Mouse (Mus musculus): ENCODE results near the gene Man1c1. TPM values are rescaled to one million over a fixed set of nuclear protein-coding genes. Genes with fewer than 3 reads are reported as not detected.

Man1c1 gene
- polyA plus RNA-seq, 1 experiment from 2014 or later: 4.5 TPM

DNA sequence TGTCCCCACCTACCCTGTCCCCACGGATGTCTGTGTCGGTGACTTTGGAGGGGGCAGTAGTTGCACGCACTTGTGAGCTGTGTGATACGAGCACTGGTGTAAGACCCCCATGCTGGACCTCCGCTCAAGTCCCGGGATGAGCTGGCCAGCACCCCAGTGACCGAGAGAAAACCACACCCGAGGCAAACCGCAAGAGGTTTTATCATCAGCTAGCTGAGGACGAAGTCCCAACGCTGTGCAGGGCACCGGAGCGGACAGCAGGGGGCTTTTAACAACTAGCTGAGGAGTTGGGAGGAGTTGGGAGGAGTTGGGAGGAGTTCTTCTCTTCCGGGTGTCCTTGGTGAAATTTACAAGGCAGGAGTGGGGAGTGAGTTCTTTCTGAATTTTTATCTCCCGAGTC, 191.3 kb downstream of the Man1c1 start:
- Histone ChIP-seq H3K4me2 (replicated peaks) (peak overlapping the region; percentile 42), H3K36me3 (no peaks in the 10 kb centered on the region), H3K27me3 (no peaks in the 10 kb centered on the region), H3K27ac (no peak overlapping the region), H3K4me1 (peaks cover 19% of the 10 kb centered on the region), H3K9me3 (no peaks in the 10 kb centered on the region), H3K4me3 (0 out of 2 replicates have a peak overlapping the region, but pooled peaks have one; percentile 13), H3K9ac (no peak overlapping the region)
- 0 out of 2 replicates have a peak, but pooled peaks have one; percentile 18 for ATAC-seq (ENCODE audit: insufficient number of reproducible peaks, insufficient read depth, low FRiP score, low TSS enrichment)
- WGBS: 33% methylated on average over 15 of the region's 15 CpGs

DNA sequence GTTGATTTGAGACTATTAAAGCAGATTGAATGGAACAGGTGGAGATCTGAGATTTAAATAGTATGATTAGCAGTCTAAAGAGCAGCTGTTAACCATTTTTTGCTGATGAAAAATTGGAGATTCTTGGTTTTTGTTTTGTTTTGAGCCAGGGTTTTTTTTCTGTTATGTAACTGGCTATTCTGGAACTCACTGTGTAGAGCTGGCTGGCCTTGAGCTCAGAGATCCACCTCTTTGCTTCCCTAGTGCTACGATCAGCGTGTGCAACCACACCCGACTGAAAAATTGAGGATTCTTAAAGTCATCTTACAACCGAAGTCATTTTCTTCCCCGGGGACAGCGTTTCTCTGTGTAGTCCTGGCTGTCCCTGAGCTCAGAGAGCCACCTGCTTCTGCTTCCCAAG, 192.4 kb downstream of the Man1c1 start:
- Histone ChIP-seq H3K9ac (peak overlapping the region; percentile 67), H3K4me2 (replicated peaks) (peak overlapping the region; percentile 90), H3K27me3 (no peaks in the 10 kb centered on the region), H3K9me3 (no peaks in the 10 kb centered on the region), H3K4me3 (peak overlapping the region; percentile 60), H3K4me1 (peaks cover 19% of the 10 kb centered on the region), H3K36me3 (no peaks in the 10 kb centered on the region), H3K27ac (no peak overlapping the region)
- ATAC-seq (ENCODE audit: insufficient number of reproducible peaks, insufficient read depth, low FRiP score, low TSS enrichment): no peak
- 75% methylated on average over 6 of the region's 6 CpGs for WGBS

Small RNA genes lying within 50 kb of the gene (microRNA-seq; reads per million reads assigned to microRNA genes)
- not detected for gene Mir6403

Other genes with a start within 250 kb of the Man1c1 start
- 2,563 and 2,644 TPM in 2 replicates for gene Stmn1, start 236.0 kb downstream of the Man1c1 start, polyA plus RNA-seq (2016; fragmentation: Nextera tagmentation; extraction: Ambion mirVana)
- gene Paqr7, start 207.6 kb downstream of the Man1c1 start, polyA plus RNA-seq (2016; fragmentation: Nextera tagmentation; extraction: Ambion mirVana): 3.3 and 3.4 TPM in 2 replicates
- gene Aunip, start 193.3 kb downstream of the Man1c1 start, polyA plus RNA-seq (2016; fragmentation: Nextera tagmentation; extraction: Ambion mirVana): 11.6 and 13.1 TPM in 2 replicates
- 135 and 139 TPM in 2 replicates for gene Mtfr1l, start 168.9 kb downstream of the Man1c1 start, polyA plus RNA-seq (2016; fragmentation: Nextera tagmentation; extraction: Ambion mirVana)
- gene Selenon, start 152.1 kb downstream of the Man1c1 start, polyA plus RNA-seq (2016; fragmentation: Nextera tagmentation; extraction: Ambion mirVana): 27.3 and 49.1 TPM in 2 replicates
- 21.8 and 23.2 TPM in 2 replicates for gene Ldlrap1, start 63.7 kb upstream of the Man1c1 start, polyA plus RNA-seq (2016; fragmentation: Nextera tagmentation; extraction: Ambion mirVana)
- gene Maco1, start 149.1 kb upstream of the Man1c1 start, polyA plus RNA-seq (2016; fragmentation: Nextera tagmentation; extraction: Ambion mirVana): 57.4 and 63.5 TPM in 2 replicates
- 6.8 and 8.5 TPM in 2 replicates for gene Rhd, start 160.2 kb upstream of the Man1c1 start, polyA plus RNA-seq (2016; fragmentation: Nextera tagmentation; extraction: Ambion mirVana)
- 160 and 161 TPM in 2 replicates for gene Tmem50a, start 210.7 kb upstream of the Man1c1 start, polyA plus RNA-seq (2016; fragmentation: Nextera tagmentation; extraction: Ambion mirVana)
- gene Rsrp1, start 219.3 kb upstream of the Man1c1 start, polyA plus RNA-seq (2016; fragmentation: Nextera tagmentation; extraction: Ambion mirVana): 496 and 536 TPM in 2 replicates
- gene Syf2, start 226.6 kb upstream of the Man1c1 start, polyA plus RNA-seq (2016; fragmentation: Nextera tagmentation; extraction: Ambion mirVana): 75.3 and 77.2 TPM in 2 replicates

Measured in embryonic facial prominence, embryonic 12.5 days (tissue).